Mouse (Mus musculus) bone marrow macrophage, adult 2 months (primary cell): ENCODE data around the gene Stip1. TPM values are rescaled to one million over a fixed set of nuclear protein-coding genes. Genes with fewer than 3 reads are reported as not detected.
"Not testable (repeated sequence)": the region's sequence is repeated elsewhere in the genome, so short reads cannot be mapped to it uniquely, and the experiment has no call there.

Experiments used
- H3K27ac ChIP-seq: 2 replicates; pipeline ENCODE4 v1.5.1; 2012; ENCODE audit warnings: low read depth, low read length; ENCODE audit not compliant: insufficient read depth
- H3K4me1 ChIP-seq: 2 replicates; pipeline ENCODE4 v1.6.1; 2012; ENCODE audit warnings: low read length; ENCODE audit not compliant: control insufficient read depth, insufficient read depth
- H3K4me3 ChIP-seq: 2 replicates; pipeline ENCODE4 v1.5.1; 2012; ENCODE audit warnings: mild to moderate bottlenecking, low read length, moderate library complexity; ENCODE audit not compliant: insufficient read depth
- CTCF ChIP-seq: IDR thresholded peaks from 2 replicates; pipeline ENCODE4 v1.5.1; 2012; ENCODE audit warnings: low read depth, mild to moderate bottlenecking, low read length, moderate library complexity
- POLR2A ChIP-seq: IDR thresholded peaks from 2 replicates; pipeline ENCODE4 v1.6.1; 2012; ENCODE audit warnings: mild to moderate bottlenecking, low read depth, low read length, borderline replicate concordance
- polyA plus RNA-seq: library from polyadenylated mRNA; stranded (reverse); fragments of >200 nt; gene quantifications from 2 replicates; pipeline ENCODE4 v1.2.4, GENCODE M21; 2012; ENCODE audit not compliant: missing spikeins, insufficient read depth, insufficient read length

The Stip1 gene
- polyA plus RNA-seq, 1 experiment, result 56.2 TPM

DNA sequence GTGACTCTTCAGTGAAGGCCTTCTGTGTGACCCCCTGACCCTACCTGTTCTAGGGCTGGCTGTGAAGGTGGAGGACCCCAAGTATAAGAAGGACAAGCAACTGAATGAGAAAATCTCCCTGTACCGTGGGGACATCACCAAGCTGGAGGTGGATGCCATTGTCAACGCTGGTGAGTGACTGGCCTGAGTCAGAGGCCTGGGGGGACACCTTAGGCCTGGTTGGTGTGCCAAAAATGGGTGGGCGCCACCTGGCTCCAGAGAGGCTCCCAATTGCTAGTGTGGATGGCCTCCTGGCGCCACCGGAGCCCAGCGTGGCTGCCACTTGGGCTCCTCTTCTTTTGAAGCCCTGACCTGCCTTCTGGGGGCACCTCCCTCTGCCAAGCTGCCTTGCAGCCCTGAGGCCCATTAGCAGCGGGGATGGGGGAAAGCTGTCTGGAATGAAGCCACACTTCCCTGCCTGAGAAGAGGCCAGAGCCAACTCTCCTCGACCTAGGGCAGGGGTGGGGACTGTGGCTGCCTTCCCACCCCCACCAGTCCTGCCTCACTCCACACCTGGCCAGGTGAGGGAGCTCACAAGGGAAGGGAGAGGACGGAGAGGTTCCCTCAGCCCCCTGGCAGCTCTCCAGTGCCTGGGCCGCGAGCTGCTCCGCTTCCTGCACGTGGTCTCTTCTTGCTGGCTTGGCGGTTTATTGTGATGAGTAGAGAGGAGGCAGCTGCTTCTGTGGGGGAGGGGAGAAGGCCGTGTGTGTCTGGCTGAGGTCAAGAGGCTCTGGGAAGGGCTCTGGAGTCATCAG lies 26.5 kb upstream of the Stip1 start:
- no peak overlapping the region for H3K4me3 ChIP-seq
- peaks cover 12% of the 10 kb centered on the region for H3K4me1 ChIP-seq
- TF ChIP-seq CTCF (no peak), POLR2A (no peak)
- H3K27ac ChIP-seq, result peak overlapping the region; percentile 4; the same call in 1 of the 2 replicates

DNA sequence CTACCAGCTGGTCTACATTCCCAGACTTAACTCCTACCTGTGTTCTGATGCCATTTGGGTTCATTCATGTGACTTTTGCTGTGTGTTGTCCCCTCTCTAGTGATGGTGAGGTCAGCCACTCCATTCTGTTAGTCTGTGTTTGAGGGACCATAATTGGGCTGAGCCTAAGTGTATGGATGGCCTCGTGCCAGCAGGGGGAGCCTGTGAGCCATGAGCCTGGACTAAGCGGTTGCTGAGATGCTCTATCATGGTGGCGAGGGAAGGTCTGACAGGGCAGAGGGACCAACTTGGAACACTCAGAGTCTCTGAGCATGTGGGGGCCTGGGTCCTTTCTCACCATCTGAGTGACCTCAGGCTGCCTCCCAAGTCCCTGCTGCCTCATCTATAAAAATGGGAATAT lies 24.8 kb upstream of the Stip1 start:
- Histone ChIP-seq H3K4me3 (no peak overlapping the region), H3K4me1 (peaks cover 12% of the 10 kb centered on the region), H3K27ac (no peak overlapping the region)
- TF ChIP-seq CTCF, result peak; percentile 88
- no peak for TF ChIP-seq POLR2A

DNA sequence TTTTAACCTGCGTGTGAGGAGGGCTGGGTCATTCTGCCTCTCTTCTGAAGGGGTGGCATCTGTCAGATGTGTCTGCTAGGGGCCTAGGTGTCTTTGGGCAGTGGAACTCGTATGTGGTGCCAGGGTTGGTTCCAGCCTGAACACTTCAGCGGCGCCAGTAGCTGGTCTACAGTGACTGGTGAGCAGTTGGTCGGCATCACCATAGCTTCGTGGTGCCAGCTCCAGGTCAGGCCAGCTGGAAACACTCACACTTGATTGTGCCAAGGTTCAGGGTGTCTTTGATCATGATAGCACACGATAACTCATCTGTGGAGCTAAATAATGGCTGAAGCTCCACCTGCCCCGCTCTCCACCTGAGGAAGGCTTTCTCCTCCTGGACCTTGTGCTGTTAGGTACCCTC lies 23.1 kb upstream of the Stip1 start:
- TF ChIP-seq CTCF (no peak), POLR2A (no peak)
- H3K4me1 ChIP-seq, result peaks cover 17% of the 10 kb centered on the region
- H3K27ac ChIP-seq, result no peak overlapping the region
- no peak overlapping the region for H3K4me3 ChIP-seq

DNA sequence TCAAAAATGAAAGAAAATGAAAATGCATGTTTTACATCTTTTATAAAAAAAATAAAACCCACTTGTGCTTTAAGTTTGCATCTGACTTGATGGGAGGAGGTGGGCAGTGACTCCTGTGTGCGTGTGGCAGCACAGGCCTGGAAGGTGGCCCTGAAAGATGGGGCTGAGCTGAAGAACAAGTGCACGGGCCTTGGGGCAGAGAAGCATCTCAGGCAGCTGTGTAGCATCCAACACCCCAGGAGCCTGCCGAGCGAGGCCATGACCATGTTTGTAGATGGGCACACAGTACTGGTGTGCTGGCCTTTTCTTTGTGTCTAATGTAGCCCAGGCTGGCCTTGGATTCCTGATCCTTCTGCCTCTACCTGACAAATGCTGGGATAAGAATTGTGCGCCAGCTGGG lies 22.3 kb upstream of the Stip1 start:
- TF ChIP-seq POLR2A (no peak), CTCF (no peak)
- Histone ChIP-seq H3K4me3 (no peak overlapping the region), H3K4me1 (peaks cover 18% of the 10 kb centered on the region), H3K27ac (no peak overlapping the region)

DNA sequence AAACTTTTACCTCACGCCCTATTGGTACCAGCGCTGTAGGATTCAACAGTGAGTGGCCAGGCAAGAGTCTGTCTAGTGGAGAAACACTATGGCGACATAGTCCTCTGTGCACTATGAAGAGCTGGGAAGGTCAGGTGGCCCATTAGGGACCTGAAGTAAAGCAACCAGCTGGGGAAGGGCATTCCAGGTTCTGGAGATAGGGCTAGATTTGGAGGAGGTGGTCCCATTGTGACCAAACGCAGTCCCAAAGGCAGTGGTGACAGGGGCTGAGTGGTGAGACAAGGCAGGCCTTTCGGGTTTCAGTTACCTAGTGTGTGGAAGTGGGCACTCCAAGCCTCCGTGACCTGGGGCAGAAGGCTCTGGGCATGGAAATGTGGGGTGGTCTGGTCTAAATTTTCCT lies 18.8 kb upstream of the Stip1 start:
- H3K4me1 ChIP-seq, result peaks cover 18% of the 10 kb centered on the region
- no peak overlapping the region for H3K4me3 ChIP-seq
- TF ChIP-seq POLR2A (no peak), CTCF (no peak)
- no peak overlapping the region for H3K27ac ChIP-seq

DNA sequence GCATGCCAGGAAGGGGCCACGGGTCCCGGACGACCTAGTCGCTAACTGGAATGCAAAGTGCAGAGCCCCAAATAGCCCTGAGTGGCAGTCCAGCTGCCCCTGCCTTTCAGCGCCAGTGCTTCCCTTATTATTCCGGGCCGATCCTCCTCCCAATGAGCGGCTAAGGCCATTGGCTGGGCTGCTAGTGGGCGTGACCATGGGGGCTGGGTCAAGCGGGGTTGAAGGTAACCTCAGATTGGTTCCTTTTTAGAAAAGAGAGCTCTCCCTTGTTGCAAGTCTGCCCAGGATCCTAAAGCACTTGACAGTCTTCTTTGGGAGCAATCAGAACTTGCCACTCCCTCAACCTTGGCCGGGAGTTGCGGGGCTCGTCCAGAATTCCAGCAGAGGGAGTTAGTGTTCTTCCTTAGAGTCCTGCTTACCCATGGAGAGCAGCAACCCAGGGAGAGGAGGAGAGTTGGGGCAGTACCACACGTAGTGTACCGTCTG lies 18.0 kb upstream of the Stip1 start:
- H3K4me1 ChIP-seq, result peaks cover 18% of the 10 kb centered on the region
- peak overlapping the region; percentile 74 for H3K4me3 ChIP-seq
- peak overlapping the region; percentile 37 for H3K27ac ChIP-seq
- TF ChIP-seq POLR2A, result peak; percentile 95; the same call in 1 of the 2 replicates
- TF ChIP-seq CTCF, result no peak

DNA sequence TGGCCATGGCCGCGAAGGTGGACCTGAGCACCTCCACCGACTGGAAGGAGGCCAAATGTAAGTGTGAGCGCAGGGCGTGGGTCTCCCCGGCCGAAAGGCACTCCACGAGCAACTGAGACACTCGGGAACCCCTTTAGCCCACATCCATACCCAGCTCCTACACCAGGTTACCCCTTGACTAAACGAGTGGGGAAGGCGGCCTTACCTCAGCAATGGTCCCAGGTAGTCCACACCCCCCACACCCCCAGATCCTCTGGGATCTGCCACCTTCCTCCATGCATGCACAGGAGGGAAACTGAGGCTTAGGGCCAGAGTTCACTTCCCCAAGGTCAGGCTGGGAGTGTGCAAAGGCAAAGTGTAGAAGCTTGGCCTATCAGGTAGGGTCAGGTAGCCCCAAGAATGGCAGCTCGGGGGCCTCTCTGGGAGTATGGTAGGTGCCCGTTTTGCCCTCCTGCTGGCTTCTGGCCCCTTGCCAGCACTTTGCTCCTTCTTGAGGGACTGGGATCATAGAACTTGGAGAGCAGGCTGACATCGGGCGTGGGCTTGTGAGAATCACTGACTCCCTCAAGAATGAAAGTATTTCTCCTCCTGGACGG lies 17.5 kb upstream of the Stip1 start:
- peak overlapping the region; percentile 28; the same call in 1 of the 2 replicates for H3K27ac ChIP-seq

DNA sequence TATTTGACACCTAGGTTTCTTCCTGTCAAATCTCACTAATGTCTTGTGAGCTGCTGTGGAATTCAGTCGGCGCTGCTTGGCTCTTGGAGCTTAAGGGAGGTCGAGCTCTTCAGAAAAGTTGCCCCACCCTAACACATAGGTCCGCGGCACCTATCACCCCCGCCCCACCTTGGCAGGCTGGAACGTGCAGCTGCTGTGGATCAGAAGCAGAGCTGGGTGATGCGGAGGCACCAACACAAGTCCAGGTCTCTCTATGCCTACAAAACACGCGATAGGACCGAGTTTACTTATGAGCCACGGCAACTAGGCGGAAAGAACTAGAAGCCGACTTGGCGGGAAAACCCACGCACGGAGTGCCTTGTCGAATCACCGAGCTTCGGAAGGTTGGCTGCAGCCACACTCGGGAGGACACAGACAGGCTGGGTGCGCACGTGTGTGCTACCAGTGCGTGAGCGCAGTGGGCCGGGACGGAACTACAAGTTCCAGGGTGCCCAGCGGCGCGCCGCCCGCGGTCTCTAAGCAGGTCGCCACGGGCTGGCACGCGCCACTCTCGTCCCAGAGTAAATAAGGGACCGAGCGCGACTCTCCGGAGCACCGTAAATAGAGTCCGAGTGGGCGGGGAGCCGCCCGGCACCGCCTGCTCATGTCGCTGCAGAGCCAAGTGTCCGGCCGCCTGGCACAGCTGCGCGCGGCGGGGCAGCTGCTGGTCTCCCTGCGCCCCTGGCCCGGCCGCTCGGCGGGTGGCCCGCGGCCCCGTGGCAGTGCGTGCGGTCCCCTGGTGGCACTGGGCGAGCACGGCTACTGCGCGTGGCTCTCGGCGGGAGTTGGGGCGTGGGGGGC lies 16.7 kb upstream of the Stip1 start, which contains the start of gene Macrod1:
TSS of gene Macrod1 (plus strand) at position 563 of the 840 bp plus-strand sequence.
- peaks cover 18% of the 10 kb centered on the region for H3K4me1 ChIP-seq
- H3K4me3 ChIP-seq, result peak within 1 kb of the TSS; percentile 74
- no peak for TF ChIP-seq CTCF
- no peak for TF ChIP-seq POLR2A
- H3K27ac ChIP-seq, result peak within 1 kb of the TSS; percentile 28; the same call in 1 of the 2 replicates

More for the DNA sequence above, 17.5 kb upstream of the Stip1 start:
- Histone ChIP-seq H3K4me1 (peaks cover 18% of the 10 kb centered on the region), H3K4me3 (peak overlapping the region; percentile 74)
- TF ChIP-seq CTCF, result no peak
- TF ChIP-seq POLR2A, result no peak

DNA sequence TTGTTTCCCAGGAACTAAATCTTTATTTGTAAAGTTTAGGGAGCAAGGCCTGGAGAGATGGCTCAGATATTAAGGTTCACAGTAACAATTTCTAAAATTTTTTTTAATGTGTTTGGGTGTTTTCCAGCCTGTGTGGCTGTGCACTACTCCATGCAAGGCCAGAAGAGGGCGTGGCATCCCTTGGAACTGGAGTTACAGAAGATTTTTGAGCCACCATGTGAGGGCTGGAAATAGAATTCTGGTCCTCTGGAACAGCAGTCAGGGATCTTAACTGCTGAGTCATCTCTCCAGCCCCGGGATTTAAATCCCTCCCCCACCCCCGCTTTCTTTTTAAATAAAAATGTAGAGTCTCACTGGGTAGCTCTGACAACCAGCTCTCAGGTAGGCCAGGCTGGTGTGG lies 15.4 kb upstream of the Stip1 start:
- Histone ChIP-seq H3K4me3 (no peak overlapping the region), H3K27ac (no peak overlapping the region), H3K4me1 (peaks cover 18% of the 10 kb centered on the region)
- TF ChIP-seq CTCF, result peak; percentile 24; the same call in 1 of the 2 replicates
- no peak for TF ChIP-seq POLR2A

DNA sequence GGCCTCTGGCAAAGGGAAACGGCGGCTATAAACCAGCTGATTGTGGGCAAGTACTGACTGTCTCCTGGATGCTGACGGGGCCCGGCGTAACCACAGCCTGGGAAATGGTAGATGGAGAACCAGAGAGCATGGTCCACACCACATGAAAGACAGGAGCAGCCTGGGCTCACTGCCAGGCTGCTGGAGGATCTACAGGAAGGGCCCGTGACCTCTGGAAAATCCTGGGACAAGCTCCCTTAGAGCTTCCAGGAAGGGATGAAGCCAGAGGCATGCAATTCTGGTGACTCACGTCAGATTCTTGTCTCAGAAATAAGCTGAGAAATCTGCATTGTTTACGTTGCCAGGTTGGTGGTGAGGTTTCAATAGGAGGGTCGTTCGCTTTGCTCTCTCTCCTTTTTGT lies 15.0 kb upstream of the Stip1 start:
- Histone ChIP-seq H3K4me1 (peaks cover 18% of the 10 kb centered on the region), H3K27ac (no peak overlapping the region), H3K4me3 (no peak overlapping the region)
- no peak for TF ChIP-seq CTCF
- TF ChIP-seq POLR2A, result no peak

DNA sequence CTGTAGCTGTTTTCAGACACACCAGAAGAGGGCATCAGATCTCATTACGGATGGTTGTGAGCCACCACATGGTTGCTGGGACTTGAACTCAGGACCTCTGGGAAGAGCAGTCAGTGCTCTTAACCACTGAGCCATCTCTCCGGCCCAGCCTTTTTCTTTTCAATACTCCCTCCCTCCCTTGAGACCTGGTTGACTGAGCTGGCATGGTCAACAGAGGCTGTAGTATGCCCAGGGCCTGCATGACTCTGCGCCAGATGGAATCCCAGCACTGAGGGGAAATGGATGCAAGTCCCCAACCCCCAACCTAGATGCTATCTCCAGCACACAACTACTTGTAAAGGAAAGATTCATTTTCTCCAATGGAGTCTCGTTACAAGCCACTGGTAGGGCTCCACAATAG lies 13.6 kb upstream of the Stip1 start:
- not testable (repeated sequence) for H3K27ac ChIP-seq, H3K4me3 ChIP-seq
- peaks cover 18% of the 10 kb centered on the region for H3K4me1 ChIP-seq
